Comparison of ENCODE assay signal across 18 mouse cellular contexts in genomic region chr17:11392622-11393294, GRCm38 (mm10).
DNase-seq lines count a peak whose midpoint lies in the region; ATAC-seq and TF ChIP-seq lines count a peak whose summit lies in the region.
"Had no signal": no experiment of that assay in that cellular context is flagged by ENCODE, and none has a peak within 500 bp of the region (broad histone marks: within the 10 kb centered on the region; RNA-seq: fewer than 3 reads in every experiment).

No protein-coding gene starts in this region.

- no peak overlapping the region for H3K9ac ChIP-seq in kidney, embryonic 14.5 days (ENCODE audit: low read depth, low read length)
- H3K9ac ChIP-seq: embryonic facial prominence, embryonic 12.5 days; heart, embryonic 15.5 days; limb, embryonic 15.5 days; neural tube, embryonic 15.5 days had no signal

- ATAC-seq in kidney, embryonic 14.5 days (ENCODE audit: low FRiP score, low TSS enrichment), result no peak

- no peaks in the 10 kb centered on the region for H3K9me3 ChIP-seq in kidney, embryonic 14.5 days (ENCODE audit: control insufficient read depth, low read length)
- H3K9me3 ChIP-seq: embryonic facial prominence, embryonic 12.5 days; heart, embryonic 15.5 days; limb, embryonic 15.5 days; midbrain, embryonic 10.5 days; neural tube, embryonic 15.5 days had no signal

- no peaks in the 10 kb centered on the region for H3K4me1 ChIP-seq in kidney, embryonic 14.5 days (ENCODE audit: control insufficient read depth, insufficient read depth, low read length)
- H3K4me1 ChIP-seq in embryonic fibroblast, embryonic 13.5 days (ENCODE audit: control insufficient read depth, insufficient read depth, low read length), result peaks cover 9% of the 10 kb centered on the region
- H3K4me1 ChIP-seq: embryonic facial prominence, embryonic 12.5 days; limb, embryonic 15.5 days; midbrain, embryonic 10.5 days; neural tube, embryonic 15.5 days had no signal

- TF ChIP-seq POLR2A in embryonic fibroblast, embryonic 13.5 days (IDR thresholded peaks at IDR 0.05; ENCODE audit: low read depth, low read length), result no peak

- no peak overlapping the region for H3K4me2 ChIP-seq in kidney, embryonic 14.5 days (replicated peaks; ENCODE audit: low read depth, low read length)
- H3K4me2 ChIP-seq: embryonic facial prominence, embryonic 12.5 days; heart, embryonic 15.5 days; limb, embryonic 15.5 days; neural tube, embryonic 15.5 days had no signal

- H3K27ac ChIP-seq in kidney, embryonic 14.5 days (ENCODE audit: low read depth, low read length), result no peak overlapping the region
- H3K27ac ChIP-seq in embryonic fibroblast, embryonic 13.5 days (ENCODE audit: insufficient read depth, low read length), result peak overlapping the region; percentile 55
- H3K27ac ChIP-seq: embryonic facial prominence, embryonic 12.5 days; heart, embryonic 15.5 days; limb, embryonic 15.5 days; midbrain, embryonic 10.5 days; neural tube, embryonic 15.5 days had no signal

- TF ChIP-seq CTCF in embryonic fibroblast, embryonic 13.5 days (IDR thresholded peaks at IDR 0.05; ENCODE audit: borderline replicate concordance, insufficient read depth, low read length), result no peak

- no peaks in the 10 kb centered on the region for H3K27me3 ChIP-seq in kidney, embryonic 14.5 days (ENCODE audit: control insufficient read depth, insufficient read depth, low read length)
- H3K27me3 ChIP-seq: embryonic facial prominence, embryonic 12.5 days; heart, embryonic 15.5 days; limb, embryonic 15.5 days; neural tube, embryonic 15.5 days had no signal

- peak; percentile 2 to 11 for DNase-seq in kidney, postnatal 36 days
- peak; percentile 9 for DNase-seq in MN1 (ENCODE audit: low spot score)
- DNase-seq in adrenal gland, adult 2 months, result peak; percentile 63
- DNase-seq in right cerebral cortex, postnatal 36 days (ENCODE audit: low spot score in 2 of 2), result no peak
- DNase-seq in right cerebral cortex, postnatal 14 days, result no peak
- DNase-seq: cerebellum, adult 8-10 months; gastrocnemius, postnatal 10 days; heart, adult 18-20 months; lung, adult 18-20 months; lung, postnatal 4 days had no signal

- WGBS in kidney, embryonic 14.5 days, result 55% methylated on average over 11 of the region's 11 CpGs

- no peak overlapping the region for H3K4me3 ChIP-seq in kidney, embryonic 14.5 days (ENCODE audit: low read length)
- H3K4me3 ChIP-seq in embryonic fibroblast, embryonic 13.5 days (ENCODE audit: insufficient read depth, low read length), result no peak overlapping the region
- H3K4me3 ChIP-seq: embryonic facial prominence, embryonic 12.5 days; heart, embryonic 15.5 days; limb, embryonic 15.5 days; midbrain, embryonic 10.5 days; myocyte; neural tube, embryonic 15.5 days had no signal

- no peaks in the 10 kb centered on the region for H3K36me3 ChIP-seq in kidney, embryonic 14.5 days (ENCODE audit: control insufficient read depth, insufficient read depth, low read length)
- H3K36me3 ChIP-seq: embryonic facial prominence, embryonic 12.5 days; heart, embryonic 15.5 days; limb, embryonic 15.5 days; midbrain, embryonic 10.5 days; neural tube, embryonic 15.5 days had no signal

Comparison
In these comparisons a context has a peak if more than half of its experiments do, and no peak if none do; other contexts are left out.
1. DNase-seq: peak in kidney, postnatal 36 days (2 of 2), MN1 (single experiment) and adrenal gland, adult 2 months (single experiment); none in right cerebral cortex, postnatal 36 days (0 of 2) and right cerebral cortex, postnatal 14 days (single experiment).